Mouse (Mus musculus) CH12.LX (cell line): Measurements from ENCODE around the gene Mad2l2. TPM values are rescaled to one million over a fixed set of nuclear protein-coding genes. Genes with fewer than 3 reads are reported as not detected.

Experiments used
- DNase-seq: peaks from one replicate; pipeline ENCODE4 v3.0.0-alpha.2; 2013; ENCODE audit errors: extremely low read depth
- H3K27ac ChIP-seq: 2 replicates; pipeline ENCODE4 v1.5.1; 2012; ENCODE audit warnings: low read depth, mild to moderate bottlenecking, control low read depth, moderate library complexity; ENCODE audit not compliant: insufficient read depth
- H3K27me3 ChIP-seq: replicated peaks from 2 replicates; pipeline ENCODE3; 2012; ENCODE audit warnings: inconsistent platforms
- H3K36me3 ChIP-seq, 2 experiments: replicated peaks in 1 of 2; 2 replicates each; pipeline versions ENCODE3 to v1.6.1; 2012; ENCODE audit warnings: inconsistent platforms in 1 of 2, low read length in 1 of 2, mild to moderate bottlenecking in 1 of 2, mixed read lengths in 1 of 2, moderate library complexity in 1 of 2; ENCODE audit not compliant: control insufficient read depth in 1 of 2, insufficient read depth in 1 of 2
- H3K4me1 ChIP-seq, 2 experiments: 2 replicates each; pipeline ENCODE4 v1.6.1; 2012; ENCODE audit warnings: inconsistent platforms in 1 of 2, moderate library complexity in 1 of 2; ENCODE audit not compliant: insufficient read depth in 2 of 2, control insufficient read depth in 1 of 2
- H3K4me2 ChIP-seq: 2 replicates; pipeline ENCODE4 v1.6.1; 2012; ENCODE audit warnings: low read depth, mild to moderate bottlenecking, control low read depth; ENCODE audit not compliant: poor library complexity, insufficient read depth, severe bottlenecking
- H3K4me3 ChIP-seq, 3 experiments: fragments of 150-350 bp in 1 of 3; sonication (generic) in 1 of 3; replicated peaks in 1 of 3; 2 replicates each; pipeline versions ENCODE3 to v1.5.1; 2011 to 2012; ENCODE audit warnings: low read depth in 2 of 3, low read length in 2 of 3, mild to moderate bottlenecking in 2 of 3, moderate library complexity in 2 of 3, control low read depth in 1 of 3, improper control_type of control experiment in 1 of 3, inconsistent platforms in 1 of 3, mixed read lengths in 1 of 3; ENCODE audit not compliant: poor library complexity in 1 of 3
- H3K79me2 ChIP-seq: replicated peaks from 2 replicates; pipeline ENCODE4 v1.6.1; 2012; ENCODE audit warnings: mild to moderate bottlenecking, moderate library complexity; ENCODE audit not compliant: control insufficient read depth, poor library complexity, insufficient read depth, severe bottlenecking; ENCODE audit errors: extremely low read depth
- H3K9ac ChIP-seq: 2 replicates; pipeline ENCODE4 v1.6.1; 2012; ENCODE audit warnings: low read depth, mild to moderate bottlenecking, control low read depth, moderate library complexity; ENCODE audit not compliant: insufficient read depth
- H3K9me3 ChIP-seq: replicated peaks from 2 replicates; pipeline ENCODE3; 2012; ENCODE audit warnings: low read length, inconsistent platforms, mixed read lengths
- CHD1 ChIP-seq: IDR thresholded peaks from 2 replicates; pipeline ENCODE4 v1.6.1; 2012; ENCODE audit warnings: low read depth, low read length, improper control_type of control experiment, inconsistent platforms
- CTCF ChIP-seq, 2 experiments: IDR thresholded peaks in 1 of 2; conservative IDR thresholded peaks in 1 of 2; 2 replicates each; pipeline ENCODE4 v1.5.1; 2011 to 2012; ENCODE audit warnings: low read depth in 2 of 2, low read length in 2 of 2, improper control_type of control experiment in 1 of 2, inconsistent platforms in 1 of 2, mild to moderate bottlenecking in 1 of 2, moderate library complexity in 1 of 2
- EP300 ChIP-seq: IDR thresholded peaks from 2 replicates; pipeline ENCODE4 v1.6.1; 2011; ENCODE audit warnings: low read length, improper control_type of control experiment
- ETS1 ChIP-seq: conservative IDR thresholded peaks from 2 replicates; pipeline ENCODE4 v1.6.1; 2012; ENCODE audit warnings: low read depth, mild to moderate bottlenecking, inconsistent platforms, low read length, improper control_type of control experiment, moderate library complexity
- IRF4 ChIP-seq: IDR thresholded peaks from 2 replicates; pipeline ENCODE4 v1.6.1; 2014; ENCODE audit warnings: low read depth, mild to moderate bottlenecking, inconsistent platforms, low read length, improper control_type of control experiment
- KAT2A ChIP-seq: IDR thresholded peaks from 2 replicates; pipeline ENCODE4 v1.6.1; 2012; ENCODE audit warnings: low read length, improper control_type of control experiment, inconsistent platforms; ENCODE audit not compliant: insufficient replicate concordance
- MAX ChIP-seq: IDR thresholded peaks from 2 replicates; pipeline ENCODE4 v1.6.1; 2011; ENCODE audit warnings: low read length, improper control_type of control experiment
- MAZ ChIP-seq: IDR thresholded peaks from 2 replicates; pipeline ENCODE4 v1.6.1; 2012; ENCODE audit warnings: low read depth, mild to moderate bottlenecking, inconsistent platforms, low read length, improper control_type of control experiment, moderate library complexity
- MEF2A ChIP-seq: IDR thresholded peaks from 2 replicates; pipeline ENCODE4 v1.6.1; 2014; ENCODE audit warnings: low read depth, mild to moderate bottlenecking, inconsistent platforms, low read length, improper control_type of control experiment, borderline replicate concordance
- MYC ChIP-seq: IDR thresholded peaks from 2 replicates; pipeline ENCODE4 v1.6.1; 2011; ENCODE audit warnings: low read depth, mild to moderate bottlenecking, improper control_type of control experiment, low read length
- NRF1 ChIP-seq: IDR thresholded peaks from 2 replicates; pipeline ENCODE4 v1.6.1; 2014; ENCODE audit warnings: low read depth, mild to moderate bottlenecking, inconsistent platforms, low read length, improper control_type of control experiment, moderate library complexity
- PAX5 ChIP-seq: IDR thresholded peaks from 2 replicates; pipeline ENCODE4 v1.6.1; 2012; ENCODE audit warnings: low read length, inconsistent platforms, mixed read lengths
- RAD21 ChIP-seq: IDR thresholded peaks from 2 replicates; pipeline ENCODE4 v1.6.1; 2011; ENCODE audit warnings: low read depth, mild to moderate bottlenecking, low read length, improper control_type of control experiment, moderate library complexity
- SIN3A ChIP-seq: IDR thresholded peaks from 2 replicates; pipeline ENCODE4 v1.6.1; 2012; ENCODE audit warnings: low read length, improper control_type of control experiment, inconsistent platforms
- SMC3 ChIP-seq: IDR thresholded peaks from 2 replicates; pipeline ENCODE4 v1.6.1; 2011; ENCODE audit warnings: low read depth, low read length, improper control_type of control experiment
- TBP ChIP-seq: conservative IDR thresholded peaks from 2 replicates; pipeline ENCODE4 v1.6.1; 2011; ENCODE audit warnings: low read depth, low read length, improper control_type of control experiment
- UBTF ChIP-seq: IDR thresholded peaks from 2 replicates; pipeline ENCODE4 v1.6.1; 2012; ENCODE audit warnings: low read depth, mild to moderate bottlenecking, inconsistent platforms, low read length, improper control_type of control experiment, moderate library complexity
- USF1 ChIP-seq: IDR thresholded peaks from 2 replicates; pipeline ENCODE4 v1.6.1; 2014; ENCODE audit warnings: low read depth, mild to moderate bottlenecking, inconsistent platforms, low read length, improper control_type of control experiment
- ZC3H11A ChIP-seq: IDR thresholded peaks from 2 replicates; pipeline ENCODE4 v1.6.1; 2012; ENCODE audit warnings: low read depth, mild to moderate bottlenecking, inconsistent platforms, low read length, improper control_type of control experiment
- dilution Hi-C: fragments of 300-500 bp; cut with MboI; formaldehyde crosslinking; loops from 2 replicates; pipeline ENCODE4 v1.14.3; 2020; ENCODE audit warnings: low sequenced_read_pairs; ENCODE audit not compliant: extremely low pct_unique_long_range_greater_than_20kb, extremely low pct_ligation_motif_present
- in situ Hi-C: fragments of 300-500 bp; cut with MboI; formaldehyde crosslinking; loops from 3 replicates; pipeline ENCODE4 v1.14.3; 2019; ENCODE audit warnings: low sequenced_read_pairs, low pct_ligation_motif_present, low pct_unique_long_range_greater_than_20kb, mixed read lengths
- polyA plus RNA-seq: library from polyadenylated mRNA; unstranded; fragments of >175 nt; gene quantifications from 2 replicates; pipeline ENCODE4 v1.2.1, GENCODE M21; 2012; ENCODE audit warnings: low read depth; ENCODE audit not compliant: insufficient read length
- total RNA-seq, 2 experiments: library from RNA; depleted of rRNA; stranded (reverse); fragments of 300-350 nt in 1 of 2; fragments of >200 nt in 1 of 2; gene quantifications; 2 replicates each; pipeline ENCODE4 v1.2.3; 2012 to 2014

Mad2l2 gene
- total and polyA plus RNA-seq, 3 experiments: 23.1 to 43.3 (median 36.5) TPM

DNA sequence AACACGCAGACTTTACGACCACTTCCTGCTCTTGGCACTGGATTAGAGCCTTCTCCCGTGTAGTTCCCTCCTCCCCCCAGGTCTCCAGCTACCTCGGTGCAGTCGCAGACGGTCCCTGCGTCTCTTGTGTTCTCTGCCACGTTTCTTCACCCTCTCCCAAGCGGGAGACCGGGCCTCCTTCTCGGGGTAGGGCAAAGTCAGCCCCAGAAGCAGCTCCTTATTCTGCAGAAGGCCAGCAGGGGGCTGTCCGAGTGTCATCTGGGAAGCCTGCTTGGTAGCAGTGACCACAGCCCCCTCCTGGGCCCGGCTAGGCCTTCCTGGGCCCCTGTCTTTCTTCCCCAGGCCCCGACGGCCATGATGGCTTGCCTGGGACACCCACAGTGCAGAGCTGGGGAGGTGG is 14.7 kb upstream of the Mad2l2 start:
- in situ Hi-C loops (loop anchor here (5.0 kb wide), 1 partner anchor 37 kb away; the partner anchor contains the start of gene Fbxo6), dilution Hi-C loops (no loop called here)
- H3K27me3 ChIP-seq: peaks cover 57% of the 10 kb centered on the region
- TF ChIP-seq IRF4: no peak
- TF ChIP-seq CHD1: no peak
- TF ChIP-seq MAX: no peak
- no peak for TF ChIP-seq NRF1
- peak in 1 of 2 experiments; percentile 71; a peak in 2 of 4 replicates for TF ChIP-seq CTCF (conservative IDR thresholded peaks at IDR 0.05 in 1 of 2, IDR thresholded peaks at IDR 0.05 in 1 of 2; ENCODE audit: low read depth in 2 of 2, low read length in 2 of 2)
- no peak for TF ChIP-seq MEF2A
- TF ChIP-seq SMC3: peak; percentile 65
- no peak for TF ChIP-seq KAT2A
- 0 out of 2 replicates have a peak, but pooled peaks have one; percentile 40 for TF ChIP-seq MAZ
- no peak for TF ChIP-seq ETS1
- TF ChIP-seq RAD21: peak; percentile 15
- no peak for TF ChIP-seq ZC3H11A
- TF ChIP-seq TBP: no peak
- TF ChIP-seq USF1: no peak
- TF ChIP-seq SIN3A: no peak
- no peak for TF ChIP-seq MYC
- TF ChIP-seq EP300: no peak
- TF ChIP-seq UBTF: no peak
- TF ChIP-seq PAX5: no peak
- peak overlapping the region; percentile 18; the same call in 1 of the 2 replicates for H3K4me2 ChIP-seq
- no peaks in the 10 kb centered on the region for H3K79me2 ChIP-seq
- H3K36me3 ChIP-seq: no peaks in the 10 kb centered on the region
- no peak overlapping the region; the same call in 1 of the 2 replicates for H3K9ac ChIP-seq
- H3K27ac ChIP-seq: no peak overlapping the region
- peak; percentile 29 for DNase-seq
- no peak overlapping the region for H3K4me3 ChIP-seq
- peaks cover 3 to 9% of the 10 kb centered on the region in 2 experiments; a peak in 2 of 4 replicates for H3K4me1 ChIP-seq
- H3K9me3 ChIP-seq: peaks cover 8% of the 10 kb centered on the region

DNA sequence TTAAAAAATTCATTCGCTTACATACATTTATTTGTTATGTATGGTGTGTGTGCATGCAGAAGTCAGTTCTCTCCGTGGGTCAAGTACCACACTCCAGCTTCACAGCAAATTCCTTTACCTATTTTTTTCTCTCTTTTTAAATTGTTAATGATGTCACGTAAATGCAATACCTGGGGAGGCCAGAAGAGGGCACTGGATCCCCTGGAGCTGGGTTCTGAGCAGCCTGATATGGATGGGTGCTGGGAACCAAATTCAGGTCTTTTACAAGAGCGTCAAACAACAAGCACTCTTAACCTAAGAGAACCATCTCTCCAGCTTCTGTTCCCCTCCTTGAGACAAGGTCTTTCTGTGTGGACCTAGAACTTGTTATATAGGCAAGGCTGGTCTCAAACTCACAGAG is 13.5 kb upstream of the Mad2l2 start:
- H3K9ac ChIP-seq: no peak overlapping the region
- TF ChIP-seq MYC (no peak), CHD1 (no peak), RAD21 (peak; percentile 7), USF1 (no peak), CTCF (conservative IDR thresholded peaks at IDR 0.05 in 1 of 2, IDR thresholded peaks at IDR 0.05 in 1 of 2; ENCODE audit: low read depth in 2 of 2, low read length in 2 of 2) (peak; percentile 15 to 47; a peak in 2 of 4 replicates)
- no peak overlapping the region for H3K4me3 ChIP-seq
- H3K36me3 ChIP-seq: no peaks in the 10 kb centered on the region
- H3K4me2 ChIP-seq: no peak overlapping the region
- in situ Hi-C loops: loop anchor here (5.0 kb wide), 1 partner anchor 36 kb away; the partner anchor contains the start of gene Fbxo6
- H3K9me3 ChIP-seq: peaks cover 8% of the 10 kb centered on the region
- H3K27ac ChIP-seq: no peak overlapping the region
- DNase-seq: peak; percentile 17
- dilution Hi-C loops: no loop called here
- H3K79me2 ChIP-seq: no peaks in the 10 kb centered on the region
- H3K4me1 ChIP-seq: peaks cover 3 to 9% of the 10 kb centered on the region in 2 experiments; a peak in 2 of 4 replicates
- peaks cover 60% of the 10 kb centered on the region for H3K27me3 ChIP-seq
